Mouse (Mus musculus) cortical plate, adult 2 months (tissue): Measurements from ENCODE around the gene Plekha6. TPM values are rescaled to one million over a fixed set of nuclear protein-coding genes. Genes with fewer than 3 reads are reported as not detected.

Experiments used
- H3K27ac ChIP-seq: fragments of 200-500 bp; 2 replicates; pipeline ENCODE4 v1.5.1; 2012; ENCODE audit warnings: low read length, control low read depth, inconsistent platforms; ENCODE audit not compliant: insufficient read depth
- H3K4me1 ChIP-seq: fragments of 200-500 bp; 2 replicates; pipeline ENCODE4 v1.6.1; 2011; ENCODE audit warnings: low read length; ENCODE audit not compliant: control insufficient read depth, insufficient read depth
- H3K4me3 ChIP-seq: fragments of 200-500 bp; 2 replicates; pipeline ENCODE4 v1.5.1; 2011; ENCODE audit warnings: mild to moderate bottlenecking, low read length, control low read depth; ENCODE audit not compliant: insufficient read depth
- CTCF ChIP-seq: fragments of 200-500 bp; IDR thresholded peaks from 2 replicates; pipeline ENCODE4 v1.5.1; 2011; ENCODE audit warnings: mild to moderate bottlenecking, control low read depth, low read length; ENCODE audit not compliant: insufficient read depth; ENCODE audit errors: extremely low read depth
- POLR2A ChIP-seq: fragments of 200-500 bp; IDR thresholded peaks from 2 replicates; pipeline ENCODE4 v1.6.1; 2011; ENCODE audit warnings: mild to moderate bottlenecking, low read length, control low read depth; ENCODE audit not compliant: insufficient read depth; ENCODE audit errors: extremely low read depth
- polyA plus RNA-seq: library from polyadenylated mRNA; depleted of rRNA; stranded (reverse); fragments of >200 nt; gene quantifications from 2 replicates; pipeline ENCODE4 v1.2.3, GENCODE M21; 2012

The Plekha6 gene
- polyA plus RNA-seq, 1 experiment, result 83.2 TPM

DNA sequence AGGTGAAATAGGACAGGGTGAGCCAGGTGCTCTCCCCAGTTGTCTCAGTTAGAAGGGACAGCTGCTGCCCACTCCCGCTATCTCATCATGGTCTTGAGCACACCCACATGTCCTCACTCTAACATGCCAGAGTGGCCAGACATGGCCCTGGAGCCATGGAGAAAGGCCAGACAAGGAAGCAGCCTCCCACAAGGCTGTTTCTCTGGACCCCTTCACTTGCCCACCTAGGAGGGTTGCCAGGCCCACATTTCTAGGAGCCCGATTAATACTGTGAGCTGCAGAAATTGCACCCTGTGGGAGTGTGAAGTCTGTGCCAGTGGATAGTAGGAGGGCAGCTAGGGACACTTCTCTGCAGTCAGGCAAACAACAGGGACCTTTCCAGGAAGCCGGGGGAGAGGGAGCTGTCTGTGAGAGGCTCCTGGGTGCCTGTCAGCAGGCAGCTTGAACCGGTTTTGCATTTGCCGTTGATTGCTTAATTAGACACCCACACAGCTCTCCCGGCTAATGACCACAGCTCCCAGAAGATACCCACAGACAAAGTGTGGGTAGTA, 58.5 kb downstream of the Plekha6 start:
- H3K4me1 ChIP-seq, result peaks cover 7% of the 10 kb centered on the region
- H3K27ac ChIP-seq, result no peak overlapping the region
- no peak overlapping the region for H3K4me3 ChIP-seq
- TF ChIP-seq POLR2A (no peak), CTCF (no peak)

DNA sequence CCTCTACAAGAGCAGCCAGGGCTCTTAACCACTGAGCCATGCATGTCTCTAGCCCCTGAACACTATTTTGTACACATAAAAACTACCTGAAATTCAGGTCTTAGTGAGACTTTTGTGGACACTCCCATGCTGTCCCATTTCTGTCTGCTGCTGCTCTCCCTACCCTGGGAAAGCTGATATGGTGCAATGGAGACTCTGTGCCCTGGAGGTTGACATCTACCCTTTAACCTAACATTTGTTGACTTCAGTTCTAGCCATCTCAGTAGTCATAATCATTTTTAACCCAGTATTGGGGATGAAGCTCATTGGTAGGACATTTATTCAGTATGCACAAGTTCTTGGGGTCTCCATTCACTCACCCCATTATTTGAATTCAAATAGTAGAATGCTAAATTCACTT, 60.7 kb downstream of the Plekha6 start:
- Histone ChIP-seq H3K4me1 (peaks cover 8% of the 10 kb centered on the region), H3K27ac (no peak overlapping the region), H3K4me3 (no peak overlapping the region)
- TF ChIP-seq POLR2A (no peak), CTCF (no peak)

DNA sequence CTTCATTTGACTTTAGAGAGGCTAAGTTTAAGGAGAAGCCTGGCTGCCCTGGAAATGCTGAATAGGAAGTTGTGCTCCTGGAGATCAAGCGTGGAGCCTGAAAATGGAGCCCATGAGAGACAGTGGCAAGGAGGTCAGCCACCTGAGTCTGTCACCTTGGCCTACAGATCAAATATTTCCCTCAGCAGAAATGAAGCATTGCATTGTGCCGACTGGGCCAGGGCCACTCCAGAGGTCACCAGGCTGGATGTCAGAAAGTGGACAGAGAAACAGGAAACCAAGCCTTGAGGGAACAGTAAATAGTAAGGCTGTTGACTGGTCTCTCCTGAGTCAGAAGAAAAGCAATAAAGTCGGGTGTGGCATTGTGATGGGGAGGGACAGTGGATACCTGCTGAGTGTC, 61.1 kb downstream of the Plekha6 start:
- Histone ChIP-seq H3K27ac (no peak overlapping the region), H3K4me1 (peaks cover 8% of the 10 kb centered on the region), H3K4me3 (no peak overlapping the region)
- no peak for TF ChIP-seq POLR2A
- no peak for TF ChIP-seq CTCF

DNA sequence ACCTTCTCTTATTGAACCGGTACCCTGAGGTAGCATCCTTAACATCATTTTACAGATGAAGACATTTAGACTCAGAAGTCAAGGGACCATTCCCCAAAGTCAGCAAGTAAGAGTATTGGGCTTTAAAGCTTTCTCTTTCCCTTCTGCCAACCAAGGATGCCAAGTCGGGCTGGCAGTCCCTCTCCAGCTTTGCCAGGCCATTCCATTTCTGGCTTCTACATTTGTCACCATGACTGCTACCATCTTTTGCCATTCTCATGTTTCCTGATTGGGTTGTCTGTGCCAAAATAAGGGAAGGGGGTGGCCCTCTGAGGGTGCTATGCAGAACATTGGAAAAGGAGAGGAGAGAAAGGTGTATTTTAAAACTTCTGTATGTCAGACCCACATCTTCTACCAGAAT, 61.6 kb downstream of the Plekha6 start:
- Histone ChIP-seq H3K4me1 (peaks cover 8% of the 10 kb centered on the region), H3K27ac (no peak overlapping the region), H3K4me3 (no peak overlapping the region)
- TF ChIP-seq POLR2A, result no peak
- TF ChIP-seq CTCF, result no peak

- no peak overlapping the region for H3K27ac ChIP-seq
- TF ChIP-seq CTCF (peak; percentile 25), POLR2A (no peak)
- H3K4me1 ChIP-seq, result peaks cover 8% of the 10 kb centered on the region
- H3K4me3 ChIP-seq, result no peak overlapping the region
These were observed 62.1 kb downstream of the Plekha6 start for GRCm38 (mm10) chr1:133225963-133226660.

DNA sequence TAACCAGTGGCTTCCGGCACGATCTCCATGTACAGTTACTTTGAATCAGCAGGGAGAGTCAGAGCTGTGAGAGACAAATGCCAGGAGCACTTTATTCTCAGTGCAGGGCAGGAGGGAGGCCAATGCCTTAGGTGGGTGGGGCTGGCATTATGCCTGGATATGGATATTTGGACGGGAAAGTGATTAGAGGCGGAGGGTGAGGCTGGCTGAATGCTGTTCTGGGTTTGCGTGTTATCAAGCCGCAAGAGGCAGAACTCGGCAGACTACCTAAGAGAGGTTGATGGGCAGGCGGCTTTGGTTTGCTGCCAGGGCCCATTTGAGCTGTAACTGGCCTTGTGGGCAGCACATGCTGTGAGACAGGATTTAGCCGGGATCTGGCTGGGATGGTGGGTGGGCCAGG, 62.9 kb downstream of the Plekha6 start:
- TF ChIP-seq POLR2A (no peak), CTCF (no peak)
- H3K27ac ChIP-seq, result no peak overlapping the region

GRCm38 (mm10) chr1:133227378-133227777, 63.4 kb downstream of the Plekha6 start:
- no peak for TF ChIP-seq POLR2A
- TF ChIP-seq CTCF, result no peak
- H3K4me3 ChIP-seq, result no peak overlapping the region
- peaks cover 7% of the 10 kb centered on the region for H3K4me1 ChIP-seq
- no peak overlapping the region for H3K27ac ChIP-seq

More for the DNA sequence above, 62.9 kb downstream of the Plekha6 start:
- Histone ChIP-seq H3K4me1 (peaks cover 8% of the 10 kb centered on the region), H3K4me3 (no peak overlapping the region)

DNA sequence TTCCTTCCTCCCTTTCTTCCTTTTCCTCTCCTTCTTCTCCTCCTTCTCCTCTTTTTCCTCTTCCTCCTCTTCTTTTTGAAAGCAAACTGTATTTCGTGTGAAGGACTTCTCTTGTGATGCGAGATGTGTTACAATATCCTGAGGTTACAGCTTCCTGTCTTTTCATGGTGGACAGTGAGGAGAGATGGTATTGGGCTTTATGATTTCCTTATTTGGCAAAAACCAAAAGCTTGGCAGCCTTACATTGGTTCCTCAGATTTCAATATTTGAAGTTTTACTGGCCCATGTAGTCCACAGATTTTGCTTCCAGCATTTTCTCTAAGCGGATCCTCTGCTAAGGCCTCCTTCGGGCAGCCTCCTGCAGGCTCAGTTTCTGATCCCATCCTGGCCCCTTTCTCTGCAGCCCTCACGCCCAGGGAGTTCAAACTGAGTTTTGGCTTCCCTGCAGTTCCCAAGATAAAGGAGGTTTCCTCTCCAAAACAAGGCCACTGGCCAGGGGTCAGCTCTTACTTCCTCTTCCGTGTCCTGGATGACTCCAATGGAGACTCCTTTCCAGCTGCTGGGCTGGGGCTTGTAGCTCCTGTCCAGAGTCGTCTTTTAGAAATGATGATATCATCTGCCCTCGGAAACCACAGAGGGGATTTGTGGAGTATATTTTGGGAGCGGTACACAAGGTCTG, 64.9 kb downstream of the Plekha6 start:
- Histone ChIP-seq H3K4me1 (peaks cover 6% of the 10 kb centered on the region), H3K27ac (no peak overlapping the region), H3K4me3 (no peak overlapping the region)
- no peak for TF ChIP-seq CTCF
- no peak for TF ChIP-seq POLR2A

GRCm38 (mm10) chr1:133231523-133232193, 67.6 kb downstream of the Plekha6 start:
- peaks cover 10% of the 10 kb centered on the region for H3K4me1 ChIP-seq
- TF ChIP-seq CTCF, result no peak
- TF ChIP-seq POLR2A, result no peak
- H3K27ac ChIP-seq, result no peak overlapping the region
- no peak overlapping the region for H3K4me3 ChIP-seq
